Mouse (Mus musculus): ENCODE results near the gene Arhgdib. TPM values are rescaled to one million over a fixed set of nuclear protein-coding genes. Genes with fewer than 3 reads are reported as not detected.

Arhgdib gene
- polyA plus RNA-seq, 1 experiment from 2014 or later: 16.6 TPM

- 86% methylated on average over 5 of the region's 5 CpGs for WGBS
- no peak overlapping the region for H3K4me3 ChIP-seq
These were observed 4.5 kb upstream of the Arhgdib start for GRCm38 (mm10) chr6:136946241-136946640.

GRCm38 (mm10) chr6:136944511-136944910 lies 2.8 kb upstream of the Arhgdib start:
- Histone ChIP-seq H3K4me1 (replicated peaks) (peaks cover 11% of the 10 kb centered on the region; the same call in 1 of the 2 replicates), H3K27ac (replicated peaks) (no peak overlapping the region), H3K36me3 (no peaks in the 10 kb centered on the region), H3K27me3 (no peaks in the 10 kb centered on the region), H3K4me2 (no peak overlapping the region), H3K9ac (no peak overlapping the region), H3K4me3 (no peak overlapping the region), H3K9me3 (no peaks in the 10 kb centered on the region)
- WGBS: 88% methylated on average over 8 of the region's 8 CpGs
- no peak for ATAC-seq (ENCODE audit: low read depth)

More at GRCm38 (mm10) chr6:136946241-136946640, 4.5 kb upstream of the Arhgdib start:
- H3K36me3 ChIP-seq: no peaks in the 10 kb centered on the region
- H3K9me3 ChIP-seq: no peaks in the 10 kb centered on the region
- H3K9ac ChIP-seq: no peak overlapping the region
- H3K27me3 ChIP-seq: no peaks in the 10 kb centered on the region
- peaks cover 11% of the 10 kb centered on the region; the same call in 1 of the 2 replicates for H3K4me1 ChIP-seq (replicated peaks)
- no peak overlapping the region for H3K4me2 ChIP-seq
- no peak overlapping the region for H3K27ac ChIP-seq (replicated peaks)
- ATAC-seq (ENCODE audit: low read depth): no peak

GRCm38 (mm10) chr6:136943392-136943791 lies 1.7 kb upstream of the Arhgdib start:
- Histone ChIP-seq H3K9me3 (no peaks in the 10 kb centered on the region), H3K27me3 (no peaks in the 10 kb centered on the region), H3K4me1 (replicated peaks) (peaks cover 11% of the 10 kb centered on the region; the same call in 1 of the 2 replicates), H3K36me3 (no peaks in the 10 kb centered on the region), H3K4me3 (no peak overlapping the region), H3K27ac (replicated peaks) (no peak overlapping the region), H3K4me2 (no peak overlapping the region), H3K9ac (no peak overlapping the region)
- no peak for ATAC-seq (ENCODE audit: low read depth)

- H3K27ac ChIP-seq (replicated peaks): no peak overlapping the region
These were observed 581 bp upstream of the Arhgdib start for GRCm38 (mm10) chr6:136942280-136942679.

GRCm38 (mm10) chr6:136940188-136940960 lies 1.3 kb downstream of the Arhgdib start:
- peak overlapping the region; percentile 9; the same call in 1 of the 2 replicates for H3K4me2 ChIP-seq
- 82% methylated on average over 11 of the region's 11 CpGs for WGBS
- H3K4me3 ChIP-seq: no peak overlapping the region
- H3K36me3 ChIP-seq: no peaks in the 10 kb centered on the region
- ATAC-seq (ENCODE audit: low read depth): no peak
- H3K27ac ChIP-seq (replicated peaks): peak overlapping the region; percentile 24; the same call in 1 of the 2 replicates
- H3K27me3 ChIP-seq: no peaks in the 10 kb centered on the region
- H3K4me1 ChIP-seq (replicated peaks): 0 out of 2 replicates have a peak, but pooled peaks cover 5% of the 10 kb centered on the region
- no peaks in the 10 kb centered on the region for H3K9me3 ChIP-seq
- H3K9ac ChIP-seq: no peak overlapping the region

More at GRCm38 (mm10) chr6:136942280-136942679, 581 bp upstream of the Arhgdib start:
- Histone ChIP-seq H3K4me1 (replicated peaks) (0 out of 2 replicates have a peak, but pooled peaks cover 5% of the 10 kb centered on the region), H3K4me3 (no peak overlapping the region), H3K9ac (no peak overlapping the region), H3K36me3 (no peaks in the 10 kb centered on the region), H3K27me3 (no peaks in the 10 kb centered on the region), H3K9me3 (no peaks in the 10 kb centered on the region), H3K4me2 (no peak overlapping the region)
- WGBS: 83% methylated on average over 9 of the region's 9 CpGs
- no peak for ATAC-seq (ENCODE audit: low read depth)

- no peak for ATAC-seq (ENCODE audit: low read depth)
- H3K4me2 ChIP-seq: no peak overlapping the region
- 76% methylated on average over 14 of the region's 14 CpGs for WGBS
- no peak overlapping the region for H3K4me3 ChIP-seq
- H3K9me3 ChIP-seq: no peaks in the 10 kb centered on the region
- no peaks in the 10 kb centered on the region for H3K27me3 ChIP-seq
- no peaks in the 10 kb centered on the region for H3K36me3 ChIP-seq
- peaks cover 5% of the 10 kb centered on the region; the same call in 1 of the 2 replicates for H3K4me1 ChIP-seq (replicated peaks)
- no peak overlapping the region for H3K9ac ChIP-seq
- H3K27ac ChIP-seq (replicated peaks): no peak overlapping the region
These were observed 2.1 kb downstream of the Arhgdib start for GRCm38 (mm10) chr6:136939326-136940187.

- WGBS: 82% methylated on average over 18 of the region's 18 CpGs
- Histone ChIP-seq H3K36me3 (no peaks in the 10 kb centered on the region), H3K9ac (no peak overlapping the region), H3K27ac (replicated peaks) (no peak overlapping the region), H3K4me2 (no peak overlapping the region), H3K27me3 (no peaks in the 10 kb centered on the region), H3K4me1 (replicated peaks) (peaks cover 5% of the 10 kb centered on the region; the same call in 1 of the 2 replicates), H3K4me3 (no peak overlapping the region), H3K9me3 (no peaks in the 10 kb centered on the region)
- ATAC-seq (ENCODE audit: low read depth): no peak
These were observed 3.2 kb downstream of the Arhgdib start for GRCm38 (mm10) chr6:136938331-136939126.

GRCm38 (mm10) chr6:136937117-136937516 lies 4.6 kb downstream of the Arhgdib start:
- no peaks in the 10 kb centered on the region for H3K9me3 ChIP-seq
- H3K4me3 ChIP-seq: no peak overlapping the region
- no peak overlapping the region for H3K9ac ChIP-seq
- no peak overlapping the region for H3K4me2 ChIP-seq
- ATAC-seq (ENCODE audit: low read depth): no peak
- H3K27ac ChIP-seq (replicated peaks): no peak overlapping the region
- H3K27me3 ChIP-seq: no peaks in the 10 kb centered on the region
- 81% methylated on average over 3 of the region's 3 CpGs for WGBS
- H3K36me3 ChIP-seq: no peaks in the 10 kb centered on the region
- peaks cover 5% of the 10 kb centered on the region; the same call in 1 of the 2 replicates for H3K4me1 ChIP-seq (replicated peaks)

GRCm38 (mm10) chr6:136936361-136936760 lies 5.3 kb downstream of the Arhgdib start:
- Histone ChIP-seq H3K9me3 (no peaks in the 10 kb centered on the region), H3K36me3 (no peaks in the 10 kb centered on the region), H3K9ac (no peak overlapping the region), H3K27me3 (no peaks in the 10 kb centered on the region), H3K4me1 (replicated peaks) (no peaks in the 10 kb centered on the region; the same call in 1 of the 2 replicates), H3K4me3 (no peak overlapping the region), H3K4me2 (no peak overlapping the region), H3K27ac (replicated peaks) (no peak overlapping the region)
- 86% methylated on average over 9 of the region's 9 CpGs for WGBS
- no peak for ATAC-seq (ENCODE audit: low read depth)

GRCm38 (mm10) chr6:136935233-136935632 lies 6.5 kb downstream of the Arhgdib start:
- Histone ChIP-seq H3K4me2 (no peak overlapping the region), H3K27me3 (no peaks in the 10 kb centered on the region), H3K36me3 (no peaks in the 10 kb centered on the region), H3K9ac (no peak overlapping the region), H3K4me3 (no peak overlapping the region), H3K9me3 (no peaks in the 10 kb centered on the region), H3K27ac (replicated peaks) (no peak overlapping the region), H3K4me1 (replicated peaks) (peaks cover 3% of the 10 kb centered on the region)
- ATAC-seq (ENCODE audit: low read depth): no peak
- 68% methylated on average over 3 of the region's 3 CpGs for WGBS

GRCm38 (mm10) chr6:136934068-136934467 lies 7.6 kb downstream of the Arhgdib start:
- no peak overlapping the region for H3K27ac ChIP-seq (replicated peaks)
- H3K4me3 ChIP-seq: no peak overlapping the region
- ATAC-seq (ENCODE audit: low read depth): no peak
- peaks cover 3% of the 10 kb centered on the region for H3K4me1 ChIP-seq (replicated peaks)
- no peak overlapping the region for H3K9ac ChIP-seq
- no peaks in the 10 kb centered on the region for H3K9me3 ChIP-seq
- no peak overlapping the region for H3K4me2 ChIP-seq
- H3K36me3 ChIP-seq: no peaks in the 10 kb centered on the region
- no peaks in the 10 kb centered on the region for H3K27me3 ChIP-seq
- 70% methylated on average over 7 of the region's 7 CpGs for WGBS
